Mouse (Mus musculus) brain, embryonic 14.5 days (tissue): ENCODE results near the gene Sgf29. TPM values are rescaled to one million over a fixed set of nuclear protein-coding genes. Genes with fewer than 3 reads are reported as not detected.

Source experiments
- DNase-seq: peaks from one replicate; pipeline ENCODE4 v3.0.0-alpha.2; 2011; ENCODE audit warnings: low read depth
- CTCF ChIP-seq: fragments of 200-500 bp; IDR thresholded peaks from 2 replicates; pipeline ENCODE4 v1.5.1; 2012; ENCODE audit warnings: inconsistent platforms, mild to moderate bottlenecking, moderate library complexity, borderline replicate concordance; ENCODE audit not compliant: insufficient read depth, insufficient read length; ENCODE audit errors: extremely low read depth
- POLR2A ChIP-seq: fragments of 200-500 bp; IDR thresholded peaks from 2 replicates; pipeline ENCODE4 v1.6.1; 2012; ENCODE audit warnings: mild to moderate bottlenecking, inconsistent platforms, borderline replicate concordance; ENCODE audit not compliant: poor library complexity, insufficient read depth, insufficient read length, severe bottlenecking; ENCODE audit errors: extremely low read depth
- polyA plus RNA-seq: library from polyadenylated mRNA; depleted of rRNA; stranded (reverse); fragments of >200 nt; gene quantifications from 2 replicates; pipeline ENCODE4 v1.2.3, GENCODE M21; 2012

The Sgf29 gene
- polyA plus RNA-seq, 1 experiment: 61.5 TPM

DNA sequence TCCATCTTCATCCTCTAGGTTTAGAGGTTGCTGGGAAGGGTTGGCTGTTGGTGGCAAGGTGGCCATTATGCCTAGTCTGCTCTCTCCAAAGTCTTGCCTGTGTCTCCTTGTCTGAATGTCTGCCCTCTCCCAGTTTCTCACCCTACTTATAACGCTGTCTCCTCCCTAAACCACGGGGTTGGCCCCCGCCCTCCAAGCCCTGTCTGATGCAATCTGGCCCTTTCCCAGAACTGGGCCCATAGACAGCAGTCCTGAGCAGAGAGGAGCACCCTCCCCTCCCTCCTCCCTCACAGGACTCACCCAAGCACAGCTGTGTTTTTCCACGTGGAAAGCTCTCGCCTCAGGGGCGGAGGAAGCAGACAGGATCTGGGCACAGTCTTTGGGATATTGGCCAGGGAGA is 23.7 kb upstream of the Sgf29 start:
- TF ChIP-seq CTCF: no peak
- no peak for TF ChIP-seq POLR2A
- DNase-seq: peak; percentile 52

DNA sequence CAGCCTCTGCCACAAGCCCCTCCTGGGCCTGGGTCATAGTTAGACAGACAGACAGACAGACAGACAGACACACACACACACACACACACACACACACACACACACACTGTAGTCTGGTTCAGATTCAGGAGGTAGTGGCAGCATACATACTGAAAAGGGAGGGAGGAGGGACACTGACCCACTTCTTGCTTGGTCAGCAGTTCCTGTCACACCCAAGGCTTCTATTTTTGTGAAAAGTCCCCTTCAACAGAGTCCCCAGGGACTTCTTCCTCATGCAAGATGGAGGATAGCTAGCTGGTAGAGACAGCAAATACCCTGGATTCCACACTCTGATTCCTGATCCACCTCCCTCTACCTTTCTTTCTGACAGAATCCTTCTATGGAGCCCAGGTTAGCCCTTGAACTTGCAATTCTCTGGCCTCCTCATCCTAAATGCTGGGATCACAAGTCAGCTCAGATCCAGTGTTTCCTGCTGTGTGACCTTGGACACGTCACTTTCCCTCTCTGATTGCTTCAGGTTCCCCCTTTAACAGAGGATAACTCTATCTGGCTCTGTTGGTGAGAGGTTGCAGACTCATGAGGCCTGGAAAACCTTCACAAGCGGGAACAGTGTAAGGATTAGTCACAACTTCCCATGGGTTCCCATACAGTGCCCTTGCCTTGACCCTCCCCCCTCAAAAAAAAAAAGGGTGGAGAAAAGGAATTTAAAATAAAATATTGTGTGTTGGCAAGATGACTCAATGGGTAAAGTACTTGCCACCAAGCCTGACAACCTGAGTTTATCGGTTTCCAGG is 23.1 kb upstream of the Sgf29 start:
- no peak for DNase-seq
- TF ChIP-seq POLR2A (no peak), CTCF (no peak)

DNA sequence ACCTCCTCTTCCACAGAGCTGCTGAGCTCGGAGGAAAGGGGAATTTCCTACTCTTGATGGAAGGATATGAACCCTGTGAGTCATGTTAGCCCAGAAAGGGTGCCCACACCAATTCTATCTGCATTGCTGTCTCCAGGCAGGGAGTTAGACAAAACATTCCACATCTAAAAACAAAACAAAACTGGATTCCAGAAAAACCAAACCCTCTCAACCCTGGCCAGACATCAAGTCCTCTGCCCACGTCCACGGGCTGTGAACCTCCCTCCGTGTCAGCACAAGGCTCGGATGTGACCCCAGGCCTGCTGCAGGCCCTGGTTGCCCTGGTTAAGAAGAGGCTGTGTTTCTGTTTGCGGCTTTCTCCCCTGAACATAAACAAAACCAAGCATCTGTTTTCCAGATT is 21.0 kb upstream of the Sgf29 start:
- DNase-seq: no peak
- TF ChIP-seq POLR2A: no peak
- no peak for TF ChIP-seq CTCF

DNA sequence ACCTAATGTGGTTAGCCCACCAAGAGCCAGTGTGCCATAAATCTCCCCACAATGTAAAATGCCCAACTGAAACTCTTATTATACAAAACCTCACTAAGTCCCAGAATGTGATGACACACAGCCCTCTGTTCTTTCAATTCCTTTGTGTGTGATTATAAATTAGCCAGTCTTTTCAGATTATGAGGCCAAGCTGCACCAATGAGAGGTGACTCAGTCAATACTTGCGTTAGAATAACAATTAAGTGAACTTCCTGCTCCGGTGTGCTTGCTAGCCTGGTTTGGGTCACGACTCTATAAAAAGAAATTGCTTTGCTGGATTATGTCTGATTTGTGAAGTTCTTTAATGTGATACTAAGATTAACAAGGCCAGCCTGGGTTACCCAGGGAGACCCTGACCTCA is 19.2 kb upstream of the Sgf29 start:
- TF ChIP-seq CTCF (no peak), POLR2A (no peak)
- no peak for DNase-seq

DNA sequence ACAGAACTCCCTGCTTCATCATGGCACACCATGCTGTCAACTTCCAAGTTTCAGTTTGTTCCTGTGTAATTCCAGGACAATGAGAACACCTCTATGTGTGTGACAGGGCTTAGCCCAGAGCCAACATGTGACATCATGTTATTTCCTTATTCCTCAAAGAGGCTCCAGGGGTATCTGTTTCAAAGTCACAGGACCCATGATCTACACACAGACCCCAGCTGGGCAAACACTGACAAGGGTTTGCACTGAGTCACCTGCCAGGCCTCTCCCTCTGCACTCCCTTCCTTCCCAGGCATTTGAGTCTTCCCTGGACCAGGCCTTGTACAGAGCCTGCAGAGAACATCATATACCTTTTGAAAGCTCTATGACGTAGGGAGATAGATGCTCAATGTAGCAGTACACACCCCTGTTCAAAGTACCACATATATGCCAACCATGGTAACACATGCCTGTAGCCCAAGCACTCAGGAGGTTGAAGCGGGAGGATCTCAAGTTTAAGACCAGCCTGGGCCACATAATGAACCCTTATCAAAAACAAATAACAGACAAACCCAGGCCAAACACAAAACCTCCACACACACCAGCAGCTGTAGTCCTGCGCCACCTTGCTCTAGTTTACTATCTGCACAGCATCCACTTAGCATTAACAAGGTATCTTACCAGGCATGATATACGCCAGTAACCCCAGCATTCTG is 18.1 kb upstream of the Sgf29 start, which contains the start of gene Nupr1:
Gene Nupr1 (minus strand): TSS at position 38 of the 695 bp plus-strand sequence.
- TF ChIP-seq CTCF: no peak
- no peak for TF ChIP-seq POLR2A
- no peak for DNase-seq

DNA sequence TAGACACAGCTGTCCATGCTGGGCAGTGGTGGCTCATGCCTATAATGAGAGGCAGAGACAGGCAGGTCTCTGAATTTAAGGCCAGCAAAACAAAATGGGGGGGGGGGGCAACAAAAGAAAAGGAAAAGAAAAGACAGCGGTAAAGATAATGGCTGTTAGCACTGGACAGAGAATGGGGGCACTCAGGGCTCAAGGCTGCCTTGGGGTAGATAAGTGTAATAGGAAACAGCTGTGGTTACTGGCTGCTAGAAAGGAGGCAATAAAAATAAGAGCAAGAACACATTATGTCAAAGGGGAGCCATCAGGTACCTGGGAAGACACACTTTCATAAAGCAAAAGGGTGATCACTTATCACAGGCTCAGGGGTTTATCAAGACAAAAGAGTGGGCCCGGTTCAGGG is 16.6 kb upstream of the Sgf29 start:
- no peak for DNase-seq
- TF ChIP-seq CTCF: no peak
- no peak for TF ChIP-seq POLR2A

DNA sequence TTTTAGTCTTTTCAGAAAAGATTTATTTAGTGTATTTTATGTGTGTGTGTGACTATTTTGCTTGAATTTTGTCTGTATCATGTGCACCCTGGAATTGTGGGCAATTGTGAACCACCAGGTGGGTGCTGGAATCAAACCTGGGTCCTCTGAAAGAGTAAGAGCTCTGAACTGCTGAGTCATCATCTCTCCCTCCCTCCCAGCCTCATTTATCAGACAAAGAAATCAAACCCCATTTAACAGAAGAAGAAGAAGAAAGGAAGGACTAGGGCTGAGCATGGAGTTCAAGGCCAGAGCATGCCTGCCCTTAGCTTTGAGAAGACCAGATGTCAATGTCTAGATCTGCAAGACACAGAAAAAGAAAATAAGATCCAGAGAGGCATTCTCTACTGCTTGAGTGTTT is 13.7 kb upstream of the Sgf29 start:
- no peak for DNase-seq
- no peak for TF ChIP-seq CTCF

DNA sequence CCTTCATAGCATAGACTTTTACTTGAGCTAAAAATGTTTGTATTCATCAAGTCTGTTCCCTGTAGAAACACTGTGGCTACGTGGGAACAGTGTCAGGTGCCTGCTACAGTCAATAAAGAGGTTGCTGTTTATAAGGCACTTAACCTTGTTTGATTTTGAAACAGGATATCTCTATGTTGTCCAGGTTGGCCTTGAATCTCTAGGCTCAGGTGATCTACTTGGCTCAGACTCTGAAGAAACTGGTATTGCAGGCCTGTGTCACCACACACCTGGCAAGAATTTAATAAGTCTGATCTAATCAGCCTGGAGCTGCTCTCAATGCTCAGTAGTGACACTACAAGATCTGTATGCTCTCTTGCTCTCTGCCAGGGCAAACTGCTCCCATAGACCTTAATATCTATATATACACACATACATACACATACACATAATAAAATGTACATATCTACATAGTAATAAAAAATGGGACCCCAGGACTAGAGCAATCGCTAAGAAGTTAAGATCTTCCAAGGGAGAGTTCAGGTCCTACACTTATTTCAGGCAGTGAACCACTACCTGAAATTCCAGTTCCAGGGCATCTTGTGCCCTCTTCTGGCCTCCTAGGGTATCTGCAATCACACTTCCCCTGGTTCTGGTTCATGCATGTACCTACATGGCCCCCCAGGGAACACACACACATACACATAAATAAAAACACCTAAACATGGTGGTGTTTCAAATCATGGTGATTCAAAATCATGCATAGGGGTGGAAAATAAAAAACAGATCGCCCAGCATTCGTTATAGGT is 12.2 kb upstream of the Sgf29 start:
- peak; percentile 63; the same call in 1 of the 2 replicates for TF ChIP-seq CTCF
- no peak for TF ChIP-seq POLR2A

DNA sequence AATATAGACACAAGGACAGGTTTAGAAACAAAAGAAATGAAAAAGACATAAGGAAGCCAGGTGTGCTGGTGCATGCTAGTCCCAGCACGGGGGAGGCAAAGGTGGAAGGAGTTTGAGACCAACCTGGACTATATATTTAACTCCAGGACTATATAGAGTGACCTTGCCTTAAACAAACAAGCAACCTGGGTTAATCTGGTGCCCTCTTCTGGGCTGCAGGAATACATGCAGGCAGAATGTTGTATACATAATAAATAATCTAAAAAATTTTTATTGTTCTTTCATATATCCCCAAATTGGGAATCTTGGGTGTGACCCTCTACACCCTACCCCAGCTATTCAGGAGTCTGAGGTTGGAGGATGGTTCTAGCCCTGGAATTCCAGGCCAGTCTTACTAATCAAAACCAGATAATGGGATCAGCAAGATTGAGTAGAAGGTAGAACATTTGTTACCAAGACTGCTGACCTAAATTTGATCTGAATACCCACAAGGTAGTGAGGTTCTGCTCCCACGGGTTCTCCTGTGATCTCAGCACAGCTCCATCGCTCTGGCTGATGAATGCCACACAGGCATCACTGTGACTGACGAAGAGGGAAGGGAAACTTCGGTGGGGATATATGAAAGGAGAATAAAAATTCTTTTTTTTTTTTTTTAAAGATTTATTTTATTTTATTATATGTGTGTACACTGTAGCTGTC is 6.4 kb upstream of the Sgf29 start:
- TF ChIP-seq POLR2A: no peak
- TF ChIP-seq CTCF: no peak
- no peak for DNase-seq

More for the DNA sequence above, 12.2 kb upstream of the Sgf29 start:
- DNase-seq: peak; percentile 54

DNA sequence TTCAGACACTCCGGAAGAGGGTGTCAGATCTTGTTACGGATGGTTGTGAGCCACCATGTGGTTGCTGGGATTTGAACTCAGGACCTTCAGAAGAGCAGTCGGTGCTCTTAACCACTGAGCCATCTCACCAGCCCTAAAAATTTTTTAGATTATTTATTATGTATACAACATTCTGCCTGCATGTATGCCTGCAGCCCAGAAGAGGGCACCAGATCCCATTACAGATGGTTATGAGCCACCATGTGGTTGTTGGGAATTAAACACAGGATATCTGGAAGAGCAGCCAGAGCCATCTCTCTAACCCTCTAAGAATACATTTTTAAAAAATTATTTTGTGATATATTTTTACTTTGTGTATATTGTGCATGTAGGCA is 5.9 kb upstream of the Sgf29 start:
- DNase-seq: peak; percentile 55
- TF ChIP-seq CTCF: peak; percentile 39; the same call in 1 of the 2 replicates

DNA sequence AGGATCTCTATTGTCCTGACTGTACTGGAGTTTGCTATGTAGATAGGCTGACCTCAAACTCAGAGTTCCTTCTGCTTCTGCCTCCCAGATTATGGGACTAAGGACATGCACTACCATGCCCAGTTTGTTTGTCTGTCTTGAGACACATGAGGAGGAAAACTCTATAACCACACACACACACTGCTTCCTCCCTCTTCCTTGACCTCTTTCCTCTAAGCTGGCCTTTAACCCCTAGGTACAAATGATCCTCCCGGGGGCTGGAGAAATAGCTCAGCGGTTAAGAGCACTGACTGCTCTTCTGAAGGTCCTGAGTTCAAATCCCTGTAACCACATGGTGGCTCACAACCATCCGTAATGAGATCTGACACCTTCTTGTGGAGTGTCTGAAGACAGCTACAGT is 4.8 kb upstream of the Sgf29 start:
- DNase-seq: no peak
- TF ChIP-seq CTCF: no peak
- TF ChIP-seq POLR2A: no peak

DNA sequence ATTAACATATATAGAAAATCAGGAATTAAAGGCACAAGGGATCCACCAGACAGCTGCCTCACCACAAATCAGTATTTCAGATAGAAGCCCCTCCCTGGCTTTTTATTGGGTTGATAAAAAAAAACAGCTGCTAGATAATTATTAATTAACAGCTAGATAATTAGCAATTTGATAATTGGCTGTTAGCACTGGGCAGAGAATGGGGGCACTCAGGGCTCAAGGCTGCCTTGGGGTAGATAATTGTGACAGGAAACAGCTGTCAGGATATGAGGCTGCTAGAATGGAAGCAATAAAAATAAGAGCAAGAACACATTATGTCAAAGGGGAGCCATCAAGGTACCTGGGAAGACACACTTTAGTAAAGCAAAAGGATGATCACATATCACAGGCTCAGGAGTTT is 4.2 kb upstream of the Sgf29 start:
- peak; percentile 2 for DNase-seq

More for the DNA sequence above, 4.2 kb upstream of the Sgf29 start:
- no peak for TF ChIP-seq CTCF
- TF ChIP-seq POLR2A: no peak
